Mouse (Mus musculus): ENCODE measurements around the gene Gm8232. TPM values are rescaled to one million over a fixed set of nuclear protein-coding genes. Genes with fewer than 3 reads are reported as not detected.
"Not testable (repeated sequence)": the region's sequence is repeated elsewhere in the genome, so short reads cannot be mapped to it uniquely, and the experiment has no call there.

The Gm8232 gene
- not detected for total RNA-seq (2022)

DNA sequence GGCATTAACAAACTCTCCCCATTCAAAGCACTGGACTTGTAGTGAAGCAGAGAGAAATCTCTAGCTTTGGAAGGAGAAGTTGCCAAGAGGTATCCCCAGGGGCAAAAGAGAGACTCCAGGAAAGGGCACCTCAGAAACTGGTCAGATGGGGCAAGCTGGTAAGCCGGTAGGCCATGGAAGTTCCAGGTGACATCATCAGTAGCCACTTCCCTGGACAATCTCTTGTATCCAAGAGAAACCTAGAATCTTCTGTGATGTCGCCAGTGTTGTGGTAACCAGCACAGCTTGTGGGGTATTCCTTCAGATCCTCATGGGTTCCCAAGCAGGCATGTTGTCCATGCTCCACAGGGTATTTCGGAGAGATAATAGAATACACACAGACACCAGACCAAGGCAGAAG is at the start of gene Gm8232:
TSS of gene Gm8232 (plus strand) at position 301 of the 400 bp plus-strand sequence.
- not testable (repeated sequence) for DNase-seq (ENCODE audit: low spot score in 2 of 2)

DNA sequence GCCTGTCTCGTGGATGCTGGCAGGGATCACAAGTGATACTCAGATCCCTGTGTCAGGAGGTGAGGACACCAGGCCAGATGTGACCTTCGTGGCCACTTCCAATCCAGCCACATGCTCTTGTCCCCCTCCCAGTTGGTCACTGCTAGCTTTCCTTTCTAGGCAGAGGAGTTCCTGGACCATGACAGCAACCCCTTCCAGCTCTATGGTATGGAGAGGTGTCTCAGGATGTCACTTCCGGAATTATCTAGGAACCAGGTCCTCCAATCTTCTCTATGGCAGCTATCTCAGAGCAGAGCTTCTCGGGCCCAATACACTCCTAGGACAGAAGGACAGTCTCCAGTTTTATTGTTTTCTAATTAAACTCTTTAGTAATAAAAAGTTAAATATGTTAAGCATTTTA is 49.2 kb upstream of the Gm8232 start:
- DNase-seq (ENCODE audit: low spot score in 2 of 2): not testable (repeated sequence)

DNA sequence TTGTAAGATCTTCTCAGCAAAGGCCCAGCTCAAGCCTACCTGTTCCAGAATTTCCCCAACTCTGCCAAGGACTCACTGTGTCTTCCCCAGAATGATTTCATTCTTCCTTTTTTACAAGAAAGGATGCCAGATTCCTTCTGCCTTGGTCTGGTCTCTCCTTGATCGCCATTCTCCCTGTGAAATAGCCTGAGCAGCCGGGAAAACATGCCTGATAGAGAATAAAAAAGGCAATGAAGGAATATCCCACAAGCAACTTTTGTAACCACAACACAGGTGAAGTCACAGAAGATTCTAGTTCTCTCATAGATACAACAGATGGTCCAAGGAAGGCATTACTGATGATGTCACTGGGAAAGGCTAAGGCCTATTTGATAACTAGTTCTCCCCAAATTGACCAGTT is 22.8 kb upstream of the Gm8232 start, which contains the start of gene Gm3371:
TSS of gene Gm3371 (minus strand) at position 101 of the 400 bp plus-strand sequence.
- DNase-seq (ENCODE audit: low spot score in 2 of 2): not testable (repeated sequence)

Other genes with a start within 250 kb of the Gm8232 start
- gene Gm8212, start 236.0 kb upstream of the Gm8232 start, total RNA-seq (2022): not detected
- not detected for gene 4930503E14Rik, start 220.4 kb upstream of the Gm8232 start, total RNA-seq (2022)
- not detected for gene Gm8220, start 148.1 kb upstream of the Gm8232 start, total RNA-seq (2022)
- not detected for gene Gm5930, start 95.1 kb upstream of the Gm8232 start, total RNA-seq (2022)
- gene Gm8229, start 68.3 kb upstream of the Gm8232 start, total RNA-seq (2022): not detected
- not detected for gene Gm3371, start 22.9 kb upstream of the Gm8232 start, total RNA-seq (2022)
- gene BC061237, start 58.8 kb downstream of the Gm8232 start, total RNA-seq (2022): not detected
- gene Gm17093, start 84.6 kb downstream of the Gm8232 start, total RNA-seq (2022): not detected
- not detected for gene Gm8247, start 149.5 kb downstream of the Gm8232 start, total RNA-seq (2022)
- gene Gm5624, start 194.3 kb downstream of the Gm8232 start, total RNA-seq (2022): not detected

Measured in layer of hippocampus, adult 8-10 months (tissue).